Mouse (Mus musculus) ES-Bruce4 (cell line): ENCODE data around the gene Gm28043.

ENCODE experiments used
- CTCF ChIP-seq: IDR thresholded peaks from one replicate; pipeline ENCODE4 v1.8.1; 2011; ENCODE audit warnings: low read depth, low read length
- EP300 ChIP-seq: IDR thresholded peaks from 2 replicates; pipeline ENCODE4 v1.6.1; 2011; ENCODE audit warnings: low read depth, low read length; ENCODE audit not compliant: insufficient read depth
- POLR2A ChIP-seq: IDR thresholded peaks from one replicate; pipeline ENCODE4 v1.8.1; 2011; ENCODE audit warnings: low read length; ENCODE audit not compliant: insufficient read depth

DNA sequence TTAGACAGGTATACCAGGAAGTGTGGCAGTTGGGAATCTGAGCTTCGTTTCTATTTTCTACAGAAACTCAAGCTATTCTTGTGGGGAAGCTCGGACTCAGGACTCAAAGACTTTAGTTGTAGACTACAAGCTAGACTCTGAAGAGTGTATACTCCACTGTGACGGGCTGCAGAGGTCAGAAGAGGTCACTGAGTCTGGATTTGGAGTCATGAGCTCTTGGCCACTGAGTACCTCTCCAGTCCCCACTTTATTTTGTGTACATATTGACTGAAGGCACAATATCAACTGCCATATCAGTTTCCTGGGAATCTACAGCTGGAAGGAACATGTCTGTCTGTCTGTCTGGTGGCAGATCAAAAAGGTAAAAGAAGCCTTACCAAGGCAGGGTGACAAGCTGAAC lies 4.6 kb downstream of the Gm28043 start:
- TF ChIP-seq CTCF (no peak), EP300 (no peak), POLR2A (no peak)
